Mouse (Mus musculus): ENCODE results near the gene Tmsb10. TPM values are rescaled to one million over a fixed set of nuclear protein-coding genes. Genes with fewer than 3 reads are reported as not detected.

Tmsb10 gene
- total RNA-seq, 2 experiments from 2014 or later, result 343 to 346 TPM

Other genes starting within 250 kb of the Tmsb10 start
- gene Tcf7l1, start 169.5 kb downstream of the Tmsb10 start, total RNA-seq (2021), result 1 to 10 TPM; 2.9 to 3.6 TPM
- 10 to 100 TPM; 62.3 to 64.6 TPM for gene Kcmf1, start 58.8 kb downstream of the Tmsb10 start, total RNA-seq (2021)